Mouse (Mus musculus): ENCODE results near the gene Pbld1. TPM values are rescaled to one million over a fixed set of nuclear protein-coding genes. Genes with fewer than 3 reads are reported as not detected.
"Not testable (repeated sequence)": the region's sequence is repeated elsewhere in the genome, so short reads cannot be mapped to it uniquely, and the experiment has no call there.

Pbld1 gene
- total and polyA plus RNA-seq, 2 experiments from 2014 or later, result 0.70 TPM; not detected in 1

GRCm38 (mm10) chr10:63043154-63043553 lies 16.8 kb upstream of the Pbld1 start:
- H3K27ac ChIP-seq (ENCODE audit: low read depth), result no peak overlapping the region
- no peaks in the 10 kb centered on the region for H3K9me3 ChIP-seq (replicated peaks; ENCODE audit: control insufficient read depth, low read length)
- DNase-seq (ENCODE audit: low spot score) (no peak), ATAC-seq (ENCODE audit: insufficient read depth, low read depth) (no peak)
- no peak overlapping the region for H3K4me3 ChIP-seq (ENCODE audit: low read depth, low read length)
- no peaks in the 10 kb centered on the region for H3K27me3 ChIP-seq (ENCODE audit: control insufficient read depth, insufficient read depth, low read length)
- no peak overlapping the region for H3K4me2 ChIP-seq (ENCODE audit: low read depth, low read length)
- no peak overlapping the region for H3K9ac ChIP-seq (replicated peaks; ENCODE audit: low read depth, low read length)
- peaks cover 3% of the 10 kb centered on the region; the same call in 1 of the 2 replicates for H3K4me1 ChIP-seq (ENCODE audit: control insufficient read depth, insufficient read depth)
- 56% methylated on average over 3 of the region's 3 CpGs for WGBS
- TF ChIP-seq EP300 (IDR thresholded peaks at IDR 0.05; ENCODE audit: low read depth) (no peak), CTCF (IDR thresholded peaks at IDR 0.05; ENCODE audit: low read depth) (peak; percentile 42)
- no peaks in the 10 kb centered on the region for H3K36me3 ChIP-seq (replicated peaks; ENCODE audit: control insufficient read depth, insufficient read depth, low read length)

GRCm38 (mm10) chr10:63047751-63048150 lies 12.2 kb upstream of the Pbld1 start:
- TF ChIP-seq CTCF (IDR thresholded peaks at IDR 0.05; ENCODE audit: low read depth), result no peak
- no peak for TF ChIP-seq EP300 (IDR thresholded peaks at IDR 0.05; ENCODE audit: low read depth)
- Histone ChIP-seq H3K4me2 (ENCODE audit: low read depth, low read length) (no peak overlapping the region), H3K9ac (replicated peaks; ENCODE audit: low read depth, low read length) (no peak overlapping the region), H3K9me3 (replicated peaks; ENCODE audit: control insufficient read depth, low read length) (no peaks in the 10 kb centered on the region), H3K4me1 (ENCODE audit: control insufficient read depth, insufficient read depth) (no peaks in the 10 kb centered on the region; the same call in 1 of the 2 replicates), H3K4me3 (ENCODE audit: low read depth, low read length) (no peak overlapping the region), H3K27me3 (ENCODE audit: control insufficient read depth, insufficient read depth, low read length) (no peaks in the 10 kb centered on the region), H3K36me3 (replicated peaks; ENCODE audit: control insufficient read depth, insufficient read depth, low read length) (no peaks in the 10 kb centered on the region), H3K27ac (ENCODE audit: low read depth) (no peak overlapping the region)
- ATAC-seq (ENCODE audit: insufficient read depth, low read depth), result no peak
- no peak for DNase-seq (ENCODE audit: low spot score)
- 77% methylated on average over 8 of the region's 8 CpGs for WGBS

- Histone ChIP-seq H3K27ac (ENCODE audit: low read depth) (no peak overlapping the region), H3K4me3 (ENCODE audit: low read depth, low read length) (no peak overlapping the region), H3K4me1 (ENCODE audit: control insufficient read depth, insufficient read depth) (no peaks in the 10 kb centered on the region), H3K4me2 (ENCODE audit: low read depth, low read length) (no peak overlapping the region), H3K27me3 (ENCODE audit: control insufficient read depth, insufficient read depth, low read length) (no peaks in the 10 kb centered on the region), H3K36me3 (replicated peaks; ENCODE audit: control insufficient read depth, insufficient read depth, low read length) (no peaks in the 10 kb centered on the region), H3K9me3 (replicated peaks; ENCODE audit: control insufficient read depth, low read length) (no peaks in the 10 kb centered on the region), H3K9ac (replicated peaks; ENCODE audit: low read depth, low read length) (no peak overlapping the region)
- TF ChIP-seq EP300 (IDR thresholded peaks at IDR 0.05; ENCODE audit: low read depth) (no peak), CTCF (IDR thresholded peaks at IDR 0.05; ENCODE audit: low read depth) (no peak)
- WGBS, result 83% methylated on average over 2 of the region's 2 CpGs
- ATAC-seq (ENCODE audit: insufficient read depth, low read depth) (no peak), DNase-seq (ENCODE audit: low spot score) (no peak)
Measured at GRCm38 (mm10) chr10:63049106-63049505, 10.9 kb upstream of the Pbld1 start.

GRCm38 (mm10) chr10:63051267-63051666 lies 8.7 kb upstream of the Pbld1 start:
- ATAC-seq (ENCODE audit: insufficient read depth, low read depth) (no peak), DNase-seq (ENCODE audit: low spot score) (no peak)
- H3K27me3 ChIP-seq (ENCODE audit: control insufficient read depth, insufficient read depth, low read length), result no peaks in the 10 kb centered on the region
- no peak overlapping the region for H3K9ac ChIP-seq (replicated peaks; ENCODE audit: low read depth, low read length)
- H3K36me3 ChIP-seq (replicated peaks; ENCODE audit: control insufficient read depth, insufficient read depth, low read length), result no peaks in the 10 kb centered on the region
- no peak overlapping the region for H3K4me2 ChIP-seq (ENCODE audit: low read depth, low read length)
- H3K4me1 ChIP-seq (ENCODE audit: control insufficient read depth, insufficient read depth), result no peaks in the 10 kb centered on the region
- TF ChIP-seq EP300 (IDR thresholded peaks at IDR 0.05; ENCODE audit: low read depth) (no peak), CTCF (IDR thresholded peaks at IDR 0.05; ENCODE audit: low read depth) (no peak)
- no peak overlapping the region for H3K4me3 ChIP-seq (ENCODE audit: low read depth, low read length)
- WGBS, result 66% methylated on average over 7 of the region's 7 CpGs
- H3K27ac ChIP-seq (ENCODE audit: low read depth), result no peak overlapping the region
- H3K9me3 ChIP-seq (replicated peaks; ENCODE audit: control insufficient read depth, low read length), result no peaks in the 10 kb centered on the region

- no peak for TF ChIP-seq EP300 (IDR thresholded peaks at IDR 0.05; ENCODE audit: low read depth)
- WGBS, result 85% methylated on average over 6 of the region's 6 CpGs
- Histone ChIP-seq H3K9me3 (replicated peaks; ENCODE audit: control insufficient read depth, low read length) (no peaks in the 10 kb centered on the region), H3K9ac (replicated peaks; ENCODE audit: low read depth, low read length) (no peak overlapping the region), H3K4me1 (ENCODE audit: control insufficient read depth, insufficient read depth) (no peaks in the 10 kb centered on the region), H3K27ac (ENCODE audit: low read depth) (no peak overlapping the region), H3K4me2 (ENCODE audit: low read depth, low read length) (no peak overlapping the region), H3K36me3 (replicated peaks; ENCODE audit: control insufficient read depth, insufficient read depth, low read length) (no peaks in the 10 kb centered on the region), H3K27me3 (ENCODE audit: control insufficient read depth, insufficient read depth, low read length) (no peaks in the 10 kb centered on the region), H3K4me3 (ENCODE audit: low read depth, low read length) (no peak overlapping the region)
- DNase-seq (ENCODE audit: low spot score) (no peak), ATAC-seq (ENCODE audit: insufficient read depth, low read depth) (no peak)
Measured at GRCm38 (mm10) chr10:63052011-63052410, 8.0 kb upstream of the Pbld1 start.

GRCm38 (mm10) chr10:63053007-63053406 lies 7.0 kb upstream of the Pbld1 start:
- WGBS, result 37% methylated on average over 6 of the region's 6 CpGs

GRCm38 (mm10) chr10:63054071-63054470 lies 5.9 kb upstream of the Pbld1 start:
- H3K4me3 ChIP-seq (ENCODE audit: low read depth, low read length), result not testable (repeated sequence)

More at GRCm38 (mm10) chr10:63053007-63053406, 7.0 kb upstream of the Pbld1 start:
- H3K27ac ChIP-seq (ENCODE audit: low read depth), result no peak overlapping the region
- TF ChIP-seq CTCF (IDR thresholded peaks at IDR 0.05; ENCODE audit: low read depth), result no peak
- no peak for TF ChIP-seq EP300 (IDR thresholded peaks at IDR 0.05; ENCODE audit: low read depth)
- H3K4me3 ChIP-seq (ENCODE audit: low read depth, low read length), result no peak overlapping the region
- DNase-seq (ENCODE audit: low spot score) (no peak), ATAC-seq (ENCODE audit: insufficient read depth, low read depth) (no peak)
- no peaks in the 10 kb centered on the region for H3K27me3 ChIP-seq (ENCODE audit: control insufficient read depth, insufficient read depth, low read length)
- no peaks in the 10 kb centered on the region for H3K36me3 ChIP-seq (replicated peaks; ENCODE audit: control insufficient read depth, insufficient read depth, low read length)
- no peaks in the 10 kb centered on the region for H3K9me3 ChIP-seq (replicated peaks; ENCODE audit: control insufficient read depth, low read length)
- no peak overlapping the region for H3K4me2 ChIP-seq (ENCODE audit: low read depth, low read length)
- H3K4me1 ChIP-seq (ENCODE audit: control insufficient read depth, insufficient read depth), result no peaks in the 10 kb centered on the region
- no peak overlapping the region for H3K9ac ChIP-seq (replicated peaks; ENCODE audit: low read depth, low read length)

More at GRCm38 (mm10) chr10:63054071-63054470, 5.9 kb upstream of the Pbld1 start:
- not testable (repeated sequence) for DNase-seq (ENCODE audit: low spot score); H3K36me3 ChIP-seq (replicated peaks; ENCODE audit: control insufficient read depth, insufficient read depth, low read length); H3K27me3 ChIP-seq (ENCODE audit: control insufficient read depth, insufficient read depth, low read length); H3K9me3 ChIP-seq (replicated peaks; ENCODE audit: control insufficient read depth, low read length); H3K9ac ChIP-seq (replicated peaks; ENCODE audit: low read depth, low read length); H3K4me2 ChIP-seq (ENCODE audit: low read depth, low read length); H3K4me1 ChIP-seq (ENCODE audit: control insufficient read depth, insufficient read depth); H3K27ac ChIP-seq (ENCODE audit: low read depth); ATAC-seq (ENCODE audit: insufficient read depth, low read depth)
- 83% methylated on average over 6 of the region's 6 CpGs for WGBS

Data from heart, postnatal 0 days (tissue).